Mouse (Mus musculus) spleen, postnatal 4 days (tissue): ENCODE measurements at regions not wholly inside any gene's neighbourhood (a gene's known extent, or its start where the extent isn't known, plus 50 kb on each side); places are given as distances from the start of the nearest gene placed in this dataset.

Experiments used
- DNase-seq, 2 experiments: peaks; one replicate each; pipeline ENCODE4 v3.0.0; 2022; ENCODE audit warnings: low spot score in 2 of 2

DNA sequence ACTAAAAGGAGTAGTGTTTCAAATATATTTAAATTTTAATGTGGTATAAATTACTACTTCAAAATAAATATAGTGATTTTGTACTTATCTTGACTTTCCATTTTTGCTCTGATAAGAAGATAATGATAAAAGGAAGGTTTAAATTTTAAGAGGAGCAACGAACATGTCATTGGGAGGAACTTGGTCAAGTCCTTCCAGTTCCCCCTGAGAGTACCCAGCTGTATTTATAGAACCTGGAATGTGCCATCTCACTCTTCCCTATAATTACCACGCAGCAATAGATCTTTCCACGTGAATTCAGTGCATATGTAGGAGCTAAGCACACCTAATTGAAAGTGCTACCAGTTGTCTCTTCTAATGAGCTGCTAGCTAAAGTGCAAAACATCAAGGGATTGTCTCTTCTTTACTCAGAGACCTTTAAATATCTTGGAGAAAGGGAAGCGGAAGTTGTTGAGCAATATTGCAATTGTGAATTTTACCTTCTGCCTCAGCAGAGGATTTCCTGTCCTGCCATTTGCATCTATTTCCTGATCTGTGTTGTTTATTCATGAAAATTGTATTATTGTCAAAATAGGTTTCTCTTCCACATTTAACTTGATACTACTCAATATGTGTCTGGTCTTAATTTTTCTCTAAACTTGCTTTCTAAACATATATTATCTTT lies 1243.0 kb upstream of the Zeb2 start:
- no peak for DNase-seq

- DNase-seq, result no peak
Observed at GRCm38 (mm10) chr2:46358225-46358624, 1241.0 kb upstream of the Zeb2 start.

- no peak for DNase-seq
Observed at GRCm38 (mm10) chr2:46356651-46357050, 1239.5 kb upstream of the Zeb2 start.

GRCm38 (mm10) chr2:46340694-46341093 lies 1223.5 kb upstream of the Zeb2 start:
- no peak for DNase-seq

DNA sequence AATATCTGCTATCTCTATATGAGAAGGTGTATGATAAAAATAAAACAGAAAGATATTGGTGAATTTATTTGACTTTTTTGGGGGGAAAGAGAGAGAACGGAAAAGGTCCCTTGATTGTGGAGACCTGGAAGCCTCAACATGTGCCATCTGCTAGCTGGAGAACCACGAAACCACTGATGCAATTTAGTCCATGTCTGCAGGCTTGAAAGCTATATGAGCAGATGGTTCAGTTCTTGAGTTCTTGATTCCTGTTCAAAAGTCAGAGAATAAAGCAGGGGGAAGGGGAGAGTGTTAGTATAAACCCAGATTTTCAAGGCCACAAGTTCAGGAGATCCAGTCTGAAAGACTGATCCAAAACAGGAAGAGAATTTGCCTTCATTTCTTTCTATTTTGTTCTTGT lies 1199.5 kb upstream of the Zeb2 start:
- no peak for DNase-seq

- no peak for DNase-seq
Observed at GRCm38 (mm10) chr2:46315243-46315642, 1198.0 kb upstream of the Zeb2 start.

- no peak for DNase-seq
Observed at GRCm38 (mm10) chr2:46307582-46308153, 1190.5 kb upstream of the Zeb2 start.

DNA sequence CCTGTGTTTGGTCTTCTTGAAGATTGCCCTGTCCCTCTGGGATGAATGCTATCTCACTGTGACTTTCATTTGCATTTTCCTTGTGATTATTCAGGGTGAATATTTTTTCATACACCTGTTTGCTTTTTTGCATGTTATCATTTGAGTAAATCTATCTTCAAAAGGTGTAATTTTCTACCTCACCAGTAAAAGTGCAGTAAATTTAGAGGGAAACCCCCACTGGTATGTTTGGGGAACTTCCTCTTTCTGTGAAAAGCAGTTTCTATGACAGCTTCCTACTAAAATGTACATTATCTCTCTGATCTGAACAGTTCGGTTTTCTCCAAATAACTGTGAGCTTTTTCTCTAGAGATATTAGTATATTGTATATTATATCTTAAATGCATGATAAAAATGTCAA lies 1185.4 kb upstream of the Zeb2 start:
- no peak for DNase-seq

DNA sequence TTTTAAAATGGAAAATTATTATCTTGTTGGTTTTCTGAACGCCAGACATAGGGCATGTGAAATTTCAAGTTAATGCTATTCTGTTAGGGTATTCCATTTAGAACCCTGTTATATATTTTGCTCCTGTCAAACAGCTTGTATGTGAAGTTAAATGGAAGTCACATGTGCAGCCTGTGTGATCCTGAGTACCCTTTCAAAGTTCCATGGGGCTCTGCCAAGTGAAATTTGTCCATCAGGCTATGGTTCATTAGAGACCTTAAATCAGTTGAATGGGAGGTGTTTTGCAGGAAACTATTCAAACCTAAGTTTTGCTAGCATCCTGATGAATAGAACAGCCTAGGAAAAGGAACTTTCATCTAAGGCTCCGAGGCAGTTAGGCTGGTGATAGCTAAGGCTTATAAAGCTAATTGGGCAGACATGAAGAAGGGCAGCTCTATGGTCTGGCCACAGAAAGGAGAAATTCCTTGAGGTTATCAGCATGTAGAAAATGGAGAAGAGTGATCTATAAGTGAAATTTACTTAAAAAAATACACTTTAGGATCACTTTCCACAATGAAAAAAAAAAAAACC lies 1180.2 kb upstream of the Zeb2 start:
- DNase-seq, result no peak

- DNase-seq, result no peak
Observed at GRCm38 (mm10) chr2:46283929-46284598, 1166.9 kb upstream of the Zeb2 start.

DNA sequence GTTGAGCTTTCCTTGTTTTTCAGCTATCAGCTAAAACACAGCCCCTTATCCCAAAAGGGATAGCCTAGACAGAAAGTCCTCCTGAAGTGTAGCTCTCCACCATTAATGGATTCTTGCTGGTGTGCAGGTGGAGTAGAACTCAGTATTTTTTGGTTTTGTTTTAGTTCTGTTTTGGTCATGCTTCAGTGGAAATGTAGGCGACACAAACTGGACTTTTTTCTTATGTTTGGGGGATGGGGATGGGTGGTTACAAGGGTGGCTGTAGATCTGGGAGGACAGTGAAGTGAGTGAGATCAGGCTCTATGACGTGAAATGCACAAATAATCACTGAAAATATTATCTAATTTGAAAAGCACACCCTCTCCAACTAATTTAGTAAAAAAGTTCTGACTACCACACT lies 1163.6 kb upstream of the Zeb2 start:
- no peak for DNase-seq

- no peak for DNase-seq
Observed at GRCm38 (mm10) chr2:46261618-46262017, 1144.4 kb upstream of the Zeb2 start.

DNA sequence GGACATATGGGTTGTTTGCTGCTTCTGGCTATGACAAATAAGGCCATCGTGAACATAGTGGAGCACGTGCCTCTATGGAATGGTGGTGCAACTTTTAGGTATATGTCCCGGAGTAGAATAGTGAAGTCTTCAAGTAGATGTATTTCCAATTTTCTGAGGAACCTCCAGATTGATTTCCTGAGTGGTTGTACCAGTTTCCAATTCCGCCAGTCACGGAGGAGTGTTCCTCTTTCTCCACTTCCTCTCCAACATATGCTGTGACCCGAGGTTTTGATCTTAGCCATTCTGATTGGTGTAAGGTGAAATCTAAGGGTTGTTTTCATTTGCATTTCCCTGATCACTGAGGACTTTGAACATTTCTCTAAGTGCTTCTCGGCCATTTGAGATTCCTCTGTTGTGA lies 1134.4 kb upstream of the Zeb2 start:
- DNase-seq, result no peak

GRCm38 (mm10) chr2:46245717-46246116 lies 1128.5 kb upstream of the Zeb2 start:
- DNase-seq, result no peak

GRCm38 (mm10) chr2:46244697-46245096 lies 1127.5 kb upstream of the Zeb2 start:
- DNase-seq, result no peak

DNA sequence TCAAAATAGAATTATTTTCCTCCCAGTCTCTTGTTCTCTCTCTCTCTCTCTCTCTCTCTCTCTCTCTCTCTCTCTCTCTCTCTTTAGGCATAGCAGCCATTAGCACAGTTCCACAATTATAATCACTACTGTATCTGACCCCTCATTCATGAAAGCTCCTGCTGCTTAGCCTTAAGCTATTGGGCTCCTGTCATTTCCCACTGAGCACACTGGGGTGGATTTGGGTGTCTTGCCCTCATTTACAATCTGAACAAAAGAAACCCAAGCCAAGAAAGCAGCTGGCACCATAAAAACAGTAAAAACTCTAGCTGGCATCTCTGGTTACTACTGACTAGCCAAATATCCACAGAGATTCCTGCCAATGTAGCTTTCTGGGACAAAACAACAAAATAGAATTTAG lies 1125.6 kb upstream of the Zeb2 start:
- no peak for DNase-seq

GRCm38 (mm10) chr2:46239874-46240273 lies 1122.7 kb upstream of the Zeb2 start:
- no peak for DNase-seq

DNA sequence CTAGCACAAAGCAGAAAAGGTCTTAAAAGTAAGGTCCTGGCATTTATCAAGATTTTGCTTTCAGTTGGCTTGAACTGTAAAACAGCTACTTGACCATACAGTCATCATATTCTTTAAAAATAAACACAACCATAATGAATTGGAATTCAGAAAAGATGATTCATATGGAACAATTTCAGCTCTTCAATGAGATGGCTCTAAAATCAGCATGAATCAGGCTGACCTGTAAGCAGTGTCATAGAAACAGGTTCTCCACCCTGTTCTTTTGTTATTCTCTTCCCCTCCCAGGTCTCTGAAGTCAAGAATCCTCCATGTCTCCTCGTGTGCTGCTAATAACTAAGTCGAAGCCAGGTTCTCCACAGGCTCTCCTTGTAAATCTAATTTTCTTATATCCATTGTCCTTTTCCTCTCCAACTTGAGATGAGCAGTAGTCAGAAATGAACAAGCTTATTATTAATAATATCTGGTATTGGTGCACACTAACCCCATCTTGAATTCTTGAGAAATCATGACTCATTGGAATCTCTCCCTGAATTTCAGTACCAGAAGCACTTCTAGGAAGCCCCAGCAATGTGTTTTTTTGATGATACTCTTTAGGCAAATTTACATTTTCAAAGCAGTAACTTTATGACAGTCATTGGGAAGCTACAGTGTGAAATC lies 1113.7 kb upstream of the Zeb2 start:
- DNase-seq, result no peak

- no peak for DNase-seq
Observed at GRCm38 (mm10) chr2:46218336-46218957, 1101.3 kb upstream of the Zeb2 start.

GRCm38 (mm10) chr2:46199341-46199740 lies 1082.1 kb upstream of the Zeb2 start:
- no peak for DNase-seq

DNA sequence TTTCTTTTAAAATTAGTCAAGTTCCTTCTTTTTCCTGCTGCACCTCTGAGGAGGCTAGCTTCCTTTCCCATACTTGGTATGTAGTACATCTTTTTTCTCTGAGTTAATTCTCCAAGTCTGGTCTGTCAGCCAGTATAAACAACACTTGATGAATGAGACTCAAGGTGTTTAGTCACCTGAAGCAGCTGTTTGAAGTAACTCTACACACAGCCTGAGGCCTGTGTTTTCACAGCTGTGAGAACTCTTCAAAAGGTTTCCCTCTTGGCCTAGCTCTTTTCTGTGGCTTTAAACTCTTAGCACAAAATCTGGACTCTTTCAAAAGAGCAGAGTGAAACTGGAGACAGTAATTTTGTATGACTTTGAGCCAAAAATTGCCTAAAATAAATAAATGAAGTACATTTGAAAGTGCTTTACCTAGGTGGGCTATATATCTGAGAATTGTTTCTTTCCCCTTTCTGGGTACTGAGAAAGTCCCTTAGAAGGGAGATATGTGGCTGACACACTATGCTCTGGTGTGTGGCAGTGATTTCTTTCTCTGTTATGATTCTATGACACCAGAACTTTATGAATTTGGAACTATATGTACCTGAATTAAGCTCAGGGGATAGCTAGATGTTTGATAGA lies 1070.2 kb upstream of the Zeb2 start:
- no peak for DNase-seq

DNA sequence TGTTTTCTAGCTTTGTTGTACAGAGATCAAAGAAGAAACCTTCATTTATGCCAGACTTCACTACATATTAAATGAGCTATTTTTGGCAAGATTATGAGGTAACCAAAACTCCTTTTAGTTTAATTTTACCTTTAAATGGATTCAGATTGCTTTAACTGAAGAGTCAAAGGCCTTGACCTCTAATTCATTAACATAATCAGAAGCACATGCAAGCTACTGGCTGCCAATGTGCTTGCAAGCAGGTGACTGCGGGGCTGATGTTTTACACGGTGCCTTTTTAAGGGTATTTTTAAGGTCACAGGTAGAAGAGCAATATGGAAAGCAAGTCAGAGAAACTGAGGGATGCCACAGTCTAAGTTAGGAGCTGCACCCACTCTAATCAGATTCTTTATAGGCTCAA lies 1066.0 kb upstream of the Zeb2 start:
- no peak for DNase-seq
